8 mouse cellular contexts compared by ENCODE assay signal in genomic region chr4:115062875-115063517, GRCm38 (mm10). TPM values are rescaled to one million over a fixed set of nuclear protein-coding genes. Genes with fewer than 3 reads are reported as not detected.
DNase-seq lines count a peak whose midpoint lies in the region; ATAC-seq and TF ChIP-seq lines count a peak whose summit lies in the region.

No protein-coding gene starts in this region.

- TF ChIP-seq CTCF in kidney, adult 2 months (conservative IDR thresholded peaks at IDR 0.05; ENCODE audit: insufficient read depth, insufficient read length, low read depth, low read length), result no peak
- TF ChIP-seq CTCF in liver, postnatal 0 days (IDR thresholded peaks at IDR 0.05; ENCODE audit: low read depth), result no peak

- H3K27ac ChIP-seq in kidney, adult 2 months (ENCODE audit: insufficient read depth, low read depth, low read length), result no peak overlapping the region
- H3K27ac ChIP-seq in ES-E14 (ENCODE audit: insufficient read depth, low read depth, low read length, poor library complexity, severe bottlenecking), result no peak overlapping the region
- no peak overlapping the region for H3K27ac ChIP-seq in embryonic facial prominence, embryonic 13.5 days
- H3K27ac ChIP-seq in hindbrain, embryonic 13.5 days, result peak overlapping the region; percentile 52
- no peak overlapping the region for H3K27ac ChIP-seq in liver, postnatal 0 days (ENCODE audit: low read depth)
- H3K27ac ChIP-seq in neural tube, embryonic 15.5 days (replicated peaks), result no peak overlapping the region

- 0 out of 2 replicates have a peak overlapping the region, but pooled peaks have one; percentile 23 for H3K9ac ChIP-seq in ES-E14 (ENCODE audit: insufficient read depth, low read depth, low read length, poor library complexity, severe bottlenecking)
- peak overlapping the region; percentile 64 for H3K9ac ChIP-seq in embryonic facial prominence, embryonic 13.5 days
- H3K9ac ChIP-seq in hindbrain, embryonic 13.5 days, result peak overlapping the region; percentile 71
- peak overlapping the region; percentile 56 for H3K9ac ChIP-seq in liver, postnatal 0 days (replicated peaks)
- peak overlapping the region; percentile 44 for H3K9ac ChIP-seq in neural tube, embryonic 15.5 days (replicated peaks)

- in situ Hi-C loops in ES-E14 (cut with MboI; ENCODE audit: low sequenced_read_pairs in 2 of 2, unreplicated experiment in 2 of 2), result loop anchor here (10.0 to 25.0 kb wide), 2 partner anchors 398 to 874 kb away; partner anchors contain the start of gene Dmbx1 (in 2 of the 2)

- H3K27me3 ChIP-seq in kidney, adult 2 months (replicated peaks; ENCODE audit: control insufficient read depth, insufficient read depth, low read length), result peaks cover 10% of the 10 kb centered on the region; the same call in 1 of the 2 replicates
- H3K27me3 ChIP-seq in embryonic facial prominence, embryonic 13.5 days, result peaks cover 96% of the 10 kb centered on the region
- peaks cover 95% of the 10 kb centered on the region for H3K27me3 ChIP-seq in hindbrain, embryonic 13.5 days
- H3K27me3 ChIP-seq in liver, postnatal 0 days (ENCODE audit: insufficient read depth, low read length), result peaks cover 44% of the 10 kb centered on the region
- peaks cover 89% of the 10 kb centered on the region for H3K27me3 ChIP-seq in neural tube, embryonic 15.5 days (replicated peaks)

- TF ChIP-seq EP300 in liver, postnatal 0 days (IDR thresholded peaks at IDR 0.05; ENCODE audit: low read depth), result no peak

- no peaks in the 10 kb centered on the region for H3K36me3 ChIP-seq in kidney, adult 2 months (ENCODE audit: control insufficient read depth, insufficient read depth, low read length)
- H3K36me3 ChIP-seq in ES-E14 (ENCODE audit: control insufficient read depth, insufficient read depth, low read length, poor library complexity, severe bottlenecking), result no peaks in the 10 kb centered on the region
- no peaks in the 10 kb centered on the region for H3K36me3 ChIP-seq in embryonic facial prominence, embryonic 13.5 days
- no peaks in the 10 kb centered on the region for H3K36me3 ChIP-seq in hindbrain, embryonic 13.5 days
- H3K36me3 ChIP-seq in liver, postnatal 0 days (replicated peaks; ENCODE audit: insufficient read depth, low read length), result peaks cover 37% of the 10 kb centered on the region
- no peaks in the 10 kb centered on the region for H3K36me3 ChIP-seq in neural tube, embryonic 15.5 days

- peak; percentile 80 for ATAC-seq in embryonic facial prominence, embryonic 13.5 days (ENCODE audit: insufficient number of reproducible peaks, insufficient read depth, low FRiP score, low TSS enrichment, low read depth)
- peak; percentile 83 for ATAC-seq in hindbrain, embryonic 13.5 days (ENCODE audit: low FRiP score)
- ATAC-seq in liver, postnatal 0 days, result peak; percentile 41
- peak; percentile 81 for ATAC-seq in neural tube, embryonic 15.5 days (ENCODE audit: low FRiP score)

- no peaks in the 10 kb centered on the region for H3K4me1 ChIP-seq in kidney, adult 2 months (ENCODE audit: control insufficient read depth, insufficient read depth, low read length)
- peaks cover 0 to 11% of the 10 kb centered on the region in 2 experiments; a peak in 2 of 4 replicates for H3K4me1 ChIP-seq in ES-E14 (ENCODE audit: control insufficient read depth in 2 of 2, insufficient read depth in 2 of 2, low read length in 2 of 2, poor library complexity in 1 of 2)
- peaks cover 10% of the 10 kb centered on the region for H3K4me1 ChIP-seq in embryonic facial prominence, embryonic 13.5 days
- H3K4me1 ChIP-seq in hindbrain, embryonic 13.5 days (replicated peaks), result peaks cover 22% of the 10 kb centered on the region
- H3K4me1 ChIP-seq in liver, postnatal 0 days (ENCODE audit: insufficient read depth), result peaks cover 18% of the 10 kb centered on the region
- peaks cover 17% of the 10 kb centered on the region for H3K4me1 ChIP-seq in neural tube, embryonic 15.5 days

- peak; percentile 28 for DNase-seq in kidney, adult 2 months
- DNase-seq in kidney, adult 11 months, result no peak
- DNase-seq in ES-E14 (ENCODE audit: low read depth, low spot score), result no peak
- peak; percentile 55 for DNase-seq in liver, postnatal 0 days
- DNase-seq in cerebellum, adult 8-10 months, result no peak

- peak overlapping the region; percentile 98 for H3K4me2 ChIP-seq in embryonic facial prominence, embryonic 13.5 days
- peak overlapping the region; percentile 90 for H3K4me2 ChIP-seq in hindbrain, embryonic 13.5 days
- peak overlapping the region; percentile 95 for H3K4me2 ChIP-seq in liver, postnatal 0 days (ENCODE audit: low read depth, low read length)
- H3K4me2 ChIP-seq in neural tube, embryonic 15.5 days, result peak overlapping the region; percentile 98

- H3K4me3 ChIP-seq in kidney, adult 2 months (ENCODE audit: insufficient read depth, low read depth, low read length), result peak overlapping the region; percentile 43
- H3K4me3 ChIP-seq in ES-E14 (ENCODE audit: insufficient read depth in 1 of 2, low read depth in 1 of 2, low read length in 2 of 2, poor library complexity in 1 of 2, severe bottlenecking in 1 of 2), result peak overlapping the region; percentile 45 to 53; a peak in 3 of 4 replicates
- peak overlapping the region; percentile 57 for H3K4me3 ChIP-seq in embryonic facial prominence, embryonic 13.5 days
- H3K4me3 ChIP-seq in hindbrain, embryonic 13.5 days, result peak overlapping the region; percentile 50
- peak overlapping the region; percentile 68 for H3K4me3 ChIP-seq in liver, postnatal 0 days (ENCODE audit: low read depth, low read length)
- H3K4me3 ChIP-seq in neural tube, embryonic 15.5 days (replicated peaks), result peak overlapping the region; percentile 46

- 2% methylated on average over 57 of the region's 58 CpGs for WGBS in kidney, adult 2 months
- WGBS in embryonic facial prominence, embryonic 13.5 days, result under 1% methylated on average over 47 of the region's 58 CpGs
- WGBS in hindbrain, embryonic 13.5 days, result under 1% methylated on average over 53 of the region's 58 CpGs
- 2% methylated on average over 32 of the region's 58 CpGs for WGBS in liver, postnatal 0 days (ENCODE audit: insufficient replicate concordance)
- WGBS in neural tube, embryonic 15.5 days, result 0% methylated on average over 58 of the region's 58 CpGs

- no peaks in the 10 kb centered on the region for H3K9me3 ChIP-seq in ES-E14 (ENCODE audit: control insufficient read depth, insufficient read depth, low read depth, low read length)
- H3K9me3 ChIP-seq in embryonic facial prominence, embryonic 13.5 days, result no peaks in the 10 kb centered on the region
- no peaks in the 10 kb centered on the region for H3K9me3 ChIP-seq in hindbrain, embryonic 13.5 days
- H3K9me3 ChIP-seq in liver, postnatal 0 days (ENCODE audit: low read length), result no peaks in the 10 kb centered on the region
- no peaks in the 10 kb centered on the region for H3K9me3 ChIP-seq in neural tube, embryonic 15.5 days (replicated peaks)

- no peak for TF ChIP-seq POLR2A in kidney, adult 2 months (IDR thresholded peaks at IDR 0.05; ENCODE audit: low read depth, low read length)

TF ChIP-seq in ES-E14, 5 proteins besides CTCF, POLR2A, EP300 and RAD21:
- TF ChIP-seq MAFK (IDR thresholded peaks at IDR 0.05; ENCODE audit: insufficient read depth, low read depth, low read length) (no peak), ZC3H11A (IDR thresholded peaks at IDR 0.05; ENCODE audit: borderline replicate concordance, low read depth, low read length) (no peak), CHD2 (IDR thresholded peaks at IDR 0.05; ENCODE audit: low read depth, low read length) (no peak), HCFC1 (IDR thresholded peaks at IDR 0.05; ENCODE audit: borderline replicate concordance, insufficient read depth, low read length) (no peak), ZNF384 (IDR thresholded peaks at IDR 0.05; ENCODE audit: low read depth, low read length) (no peak)
TF ChIP-seq in ES-E14: peak in this region for 0.

RNA-seq across cellular contexts. Expression of gene Tal1, which starts 6.8 kb away (rescaled TPM):
- polyA plus RNA-seq in kidney, adult 2 months (2012; rRNA removed), result 1.7 and 1.8 TPM in 2 replicates
- total RNA-seq in ES-E14 (2012; rRNA removed), result 0.40 and 0.42 TPM in 2 replicates
- polyA plus RNA-seq in embryonic facial prominence, embryonic 13.5 days (2015; fragmentation: Nextera tagmentation; extraction: Ambion mirVana), result 1.4 and 1.7 TPM in 2 replicates
- 3.8 and 6.7 TPM in 2 replicates for polyA plus RNA-seq in hindbrain, embryonic 13.5 days (2015; fragmentation: Nextera tagmentation; extraction: Ambion mirVana)
- 8.3 and 8.9 TPM in 2 replicates for polyA plus RNA-seq in liver, postnatal 0 days (2015; fragmentation: Nextera tagmentation; extraction: Ambion mirVana)
- 1.0 and 1.7 TPM in 2 replicates for polyA plus RNA-seq in neural tube, embryonic 15.5 days (2015; fragmentation: Nextera tagmentation; extraction: Ambion mirVana)

RNA-seq across cellular contexts. Expression of gene Pdzk1ip1, which starts 25.5 kb away (rescaled TPM):
- polyA plus RNA-seq in kidney, adult 2 months (2012; rRNA removed), result 3,641 and 4,008 TPM in 2 replicates
- 1.1 and 1.2 TPM in 2 replicates for total RNA-seq in ES-E14 (2012; rRNA removed)
- polyA plus RNA-seq in embryonic facial prominence, embryonic 13.5 days (2015; fragmentation: Nextera tagmentation; extraction: Ambion mirVana), result 8.7 and 12.3 TPM in 2 replicates
- polyA plus RNA-seq in hindbrain, embryonic 13.5 days (2015; fragmentation: Nextera tagmentation; extraction: Ambion mirVana), result 5.5 and 10.3 TPM in 2 replicates
- 18.6 and 22.2 TPM in 2 replicates for polyA plus RNA-seq in liver, postnatal 0 days (2015; fragmentation: Nextera tagmentation; extraction: Ambion mirVana)
- 3.0 and 6.7 TPM in 2 replicates for polyA plus RNA-seq in neural tube, embryonic 15.5 days (2015; fragmentation: Nextera tagmentation; extraction: Ambion mirVana)

Comparison
In these comparisons a context has a peak if more than half of its experiments do, and no peak if none do; other contexts are left out.
1. DNase-seq: peak in kidney, adult 2 months (single experiment) and liver, postnatal 0 days (single experiment); none in kidney, adult 11 months (single experiment), ES-E14 (single experiment) and cerebellum, adult 8-10 months (single experiment).
2. RNA of gene Pdzk1ip1, which starts 25.5 kb away (polyA plus RNA-seq): 3,641 to 4,008 TPM in kidney, adult 2 months; 18.6 to 22.2 TPM in liver, postnatal 0 days, 8.7 to 12.3 TPM in embryonic facial prominence, embryonic 13.5 days, 5.5 to 10.3 TPM in hindbrain, embryonic 13.5 days and 3.0 to 6.7 TPM in neural tube, embryonic 15.5 days; every median in the first group is over 100 times any median in the second.
3. Peak in every context shown above with its lines, with median percentiles within 50 percentile points of each other: H3K4me3 ChIP-seq, H3K9ac ChIP-seq, ATAC-seq and H3K4me2 ChIP-seq.